Mouse (Mus musculus) heart, postnatal 0 days (tissue): ENCODE results near the gene Snx6.

ENCODE experiments used
- CTCF ChIP-seq: IDR thresholded peaks from 2 replicates; pipeline ENCODE4 v1.5.1; 2016; ENCODE audit warnings: antibody characterized with exemption, control low read depth, low read depth
- EP300 ChIP-seq: IDR thresholded peaks from 2 replicates; pipeline ENCODE4 v1.6.1; 2016; ENCODE audit warnings: antibody characterized with exemption, low read depth

DNA sequence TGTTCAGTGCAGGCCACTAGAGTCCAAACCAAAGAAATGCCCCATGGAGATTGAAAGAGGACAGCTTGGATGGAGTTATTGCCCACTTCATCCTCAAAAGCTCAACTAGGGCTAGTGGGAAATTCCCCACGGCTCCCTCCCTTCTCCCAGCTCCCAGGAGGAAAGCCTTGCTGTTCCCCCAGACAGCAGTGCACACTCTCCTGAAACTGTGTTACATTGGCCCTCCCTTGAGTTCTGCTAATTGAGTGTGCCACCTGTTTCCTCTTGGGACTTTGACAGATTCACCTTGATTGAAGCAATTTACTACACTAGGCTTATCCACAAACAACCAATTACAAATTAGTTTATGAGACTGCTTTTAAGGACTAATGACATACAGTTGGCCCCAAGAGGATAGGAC, 32.5 kb upstream of the Snx6 start:
- TF ChIP-seq CTCF (no peak), EP300 (no peak)
